Mouse (Mus musculus): ENCODE results near the gene Gm5128. TPM values are rescaled to one million over a fixed set of nuclear protein-coding genes. Genes with fewer than 3 reads are reported as not detected.

Gm5128 gene
- polyA plus RNA-seq (2017; shearing (Covaris generic)) = not detected

GRCm38 (mm10) chrX:135372984-135373383, at the start of gene Gm5128:
Gene Gm5128, plus strand, starts transcription at chrX:135373284.

Other genes with a start within 250 kb of the Gm5128 start
- gene Gm15023, start 195.7 kb upstream of the Gm5128 start, polyA plus RNA-seq (2017; shearing (Covaris generic)) = not detected
- gene Tceal6, start 162.6 kb upstream of the Gm5128 start, polyA plus RNA-seq (2017; shearing (Covaris generic)) = not detected
- gene Pramel3, start 71.0 kb upstream of the Gm5128 start, polyA plus RNA-seq (2017; shearing (Covaris generic)) = not detected
- gene Gm7903, start 60.6 kb downstream of the Gm5128 start, polyA plus RNA-seq (2017; shearing (Covaris generic)) = not detected
- not detected for gene AV320801, start 121.3 kb downstream of the Gm5128 start, polyA plus RNA-seq (2017; shearing (Covaris generic))
- gene Nxf7, start 225.5 kb downstream of the Gm5128 start, polyA plus RNA-seq (2017; shearing (Covaris generic)) = not detected